Mouse (Mus musculus) olfactory bulb, adult 2 months (tissue): ENCODE results near the gene Pon3.

Source experiments
- CTCF ChIP-seq: fragments of 200-500 bp; IDR thresholded peaks from 2 replicates; pipeline ENCODE4 v1.5.1; 2012; ENCODE audit warnings: low read depth, mild to moderate bottlenecking, low read length, moderate library complexity; ENCODE audit not compliant: insufficient read depth
- POLR2A ChIP-seq: fragments of 200-500 bp; IDR thresholded peaks from 2 replicates; pipeline ENCODE4 v1.6.1; 2012; ENCODE audit warnings: mild to moderate bottlenecking, low read depth, low read length, moderate library complexity; ENCODE audit not compliant: insufficient read depth

DNA sequence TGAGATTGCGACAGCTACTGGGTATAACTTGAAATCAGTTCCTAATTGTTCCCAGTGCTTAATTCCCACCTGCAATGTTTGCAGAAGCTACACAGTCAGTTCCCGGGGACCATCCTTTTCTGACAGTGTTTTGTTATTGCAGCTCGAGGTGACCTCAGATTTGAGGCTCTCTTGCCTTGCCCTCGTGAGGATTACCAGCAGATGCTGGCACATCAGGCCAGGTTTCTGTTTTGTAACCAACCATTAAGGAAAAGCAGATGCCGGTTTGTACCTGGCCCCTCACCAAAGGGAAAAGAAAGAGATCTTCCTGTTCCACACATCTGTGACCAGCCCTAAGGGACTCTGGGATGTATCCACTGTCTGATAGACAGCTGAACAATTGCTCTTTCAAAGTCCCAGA, 43.5 kb upstream of the Pon3 start:
- no peak for TF ChIP-seq CTCF
- TF ChIP-seq POLR2A, result no peak
